Mouse (Mus musculus) CH12.LX (cell line): Measurements from ENCODE around the gene Adora1.

Experiments used
- CTCF ChIP-seq, 2 experiments: IDR thresholded peaks in 1 of 2; conservative IDR thresholded peaks in 1 of 2; 2 replicates each; pipeline ENCODE4 v1.5.1; 2011 to 2012; ENCODE audit warnings: low read depth in 2 of 2, low read length in 2 of 2, improper control_type of control experiment in 1 of 2, inconsistent platforms in 1 of 2, mild to moderate bottlenecking in 1 of 2, moderate library complexity in 1 of 2
- E2F4 ChIP-seq: IDR thresholded peaks from 2 replicates; pipeline ENCODE4 v1.6.1; 2011; ENCODE audit warnings: low read depth, low read length, improper control_type of control experiment; ENCODE audit not compliant: insufficient replicate concordance
- EP300 ChIP-seq: IDR thresholded peaks from 2 replicates; pipeline ENCODE4 v1.6.1; 2011; ENCODE audit warnings: low read length, improper control_type of control experiment
- JUN ChIP-seq: IDR thresholded peaks from 2 replicates; pipeline ENCODE4 v1.6.1; 2011; ENCODE audit warnings: low read depth, mild to moderate bottlenecking, low read length, improper control_type of control experiment, moderate library complexity; ENCODE audit not compliant: insufficient read depth
- MAX ChIP-seq: IDR thresholded peaks from 2 replicates; pipeline ENCODE4 v1.6.1; 2011; ENCODE audit warnings: low read length, improper control_type of control experiment
- MEF2A ChIP-seq: IDR thresholded peaks from 2 replicates; pipeline ENCODE4 v1.6.1; 2014; ENCODE audit warnings: low read depth, mild to moderate bottlenecking, inconsistent platforms, low read length, improper control_type of control experiment, borderline replicate concordance
- MYC ChIP-seq: IDR thresholded peaks from 2 replicates; pipeline ENCODE4 v1.6.1; 2011; ENCODE audit warnings: low read depth, mild to moderate bottlenecking, improper control_type of control experiment, low read length
- POLR2A ChIP-seq: IDR thresholded peaks from 2 replicates; pipeline ENCODE4 v1.6.1; 2011; ENCODE audit warnings: low read depth, mild to moderate bottlenecking, improper control_type of control experiment, low read length
- POLR2AphosphoS2 ChIP-seq: IDR thresholded peaks from 2 replicates; pipeline ENCODE4 v1.6.1; 2011; ENCODE audit warnings: low read depth, low read length, improper control_type of control experiment
- RAD21 ChIP-seq: IDR thresholded peaks from 2 replicates; pipeline ENCODE4 v1.6.1; 2011; ENCODE audit warnings: low read depth, mild to moderate bottlenecking, low read length, improper control_type of control experiment, moderate library complexity
- RCOR1 ChIP-seq: conservative IDR thresholded peaks from 2 replicates; pipeline ENCODE4 v1.6.1; 2012; ENCODE audit warnings: low read depth, mild to moderate bottlenecking, inconsistent platforms, low read length, improper control_type of control experiment
- UBTF ChIP-seq: IDR thresholded peaks from 2 replicates; pipeline ENCODE4 v1.6.1; 2012; ENCODE audit warnings: low read depth, mild to moderate bottlenecking, inconsistent platforms, low read length, improper control_type of control experiment, moderate library complexity

- TF ChIP-seq CTCF (conservative IDR thresholded peaks at IDR 0.05 in 1 of 2, IDR thresholded peaks at IDR 0.05 in 1 of 2; ENCODE audit: low read depth in 2 of 2, low read length in 2 of 2): no peak
- TF ChIP-seq EP300: no peak
- no peak for TF ChIP-seq JUN
- no peak for TF ChIP-seq MAX
- TF ChIP-seq MEF2A: no peak
- TF ChIP-seq POLR2A: no peak
- no peak for TF ChIP-seq UBTF
- no peak for TF ChIP-seq E2F4
- no peak for TF ChIP-seq RCOR1
- TF ChIP-seq POLR2AphosphoS2: no peak
- TF ChIP-seq MYC: no peak
- no peak for TF ChIP-seq RAD21
These were observed 2.3 kb downstream of the Adora1 start for GRCm38 (mm10) chr1:134232778-134233531.
